Mouse (Mus musculus): Measurements from ENCODE around the gene 4930402H24Rik. TPM values are rescaled to one million over a fixed set of nuclear protein-coding genes. Genes with fewer than 3 reads are reported as not detected.

The 4930402H24Rik gene
- polyA plus RNA-seq, 1 experiment = 11.7 TPM

GRCm38 (mm10) chr2:130897856-130898255, 8.3 kb downstream of the 4930402H24Rik start:
- H3K4me3 ChIP-seq (ENCODE audit: insufficient read depth, poor library complexity, severe bottlenecking) = no peak overlapping the region
- no peak overlapping the region for H3ac ChIP-seq (ENCODE audit: control insufficient read depth, insufficient read length, low read depth)
- TF ChIP-seq MYOD1 (IDR thresholded peaks at IDR 0.05; ENCODE audit: control insufficient read depth, insufficient read length, low read depth) (no peak), MAX (IDR thresholded peaks at IDR 0.05) (no peak), CTCF (IDR thresholded peaks at IDR 0.05; ENCODE audit: control insufficient read depth, insufficient read depth, insufficient read length) (no peak), FOSL1 (IDR thresholded peaks at IDR 0.05; ENCODE audit: insufficient read depth, low read length, poor library complexity, severe bottlenecking) (no peak), USF1 (IDR thresholded peaks at IDR 0.05; ENCODE audit: low read depth) (no peak), MYOG (IDR thresholded peaks at IDR 0.05; ENCODE audit: control insufficient read depth, extremely low read depth, insufficient read length) (no peak), CEBPB (IDR thresholded peaks at IDR 0.05; ENCODE audit: low read depth) (no peak)
- H3K79me2 ChIP-seq (ENCODE audit: control insufficient read depth, insufficient read depth) = no peaks in the 10 kb centered on the region
- H3K36me3 ChIP-seq (ENCODE audit: control insufficient read depth, insufficient read depth) = peaks cover 4% of the 10 kb centered on the region
- H3K27me3 ChIP-seq (ENCODE audit: control insufficient read depth, insufficient read depth, insufficient read length) = no peaks in the 10 kb centered on the region
- no peaks in the 10 kb centered on the region for H3K79me3 ChIP-seq (ENCODE audit: low read depth)

- H3K79me2 ChIP-seq (ENCODE audit: control insufficient read depth, insufficient read depth) = no peaks in the 10 kb centered on the region
- no peak overlapping the region for H3K4me3 ChIP-seq (ENCODE audit: insufficient read depth, poor library complexity, severe bottlenecking)
- no peaks in the 10 kb centered on the region for H3K79me3 ChIP-seq (ENCODE audit: low read depth)
- H3ac ChIP-seq (ENCODE audit: control insufficient read depth, insufficient read length, low read depth) = no peak overlapping the region
- TF ChIP-seq MYOD1 (IDR thresholded peaks at IDR 0.05; ENCODE audit: control insufficient read depth, insufficient read length, low read depth) = no peak
- no peak for TF ChIP-seq CEBPB (IDR thresholded peaks at IDR 0.05; ENCODE audit: low read depth)
- TF ChIP-seq FOSL1 (IDR thresholded peaks at IDR 0.05; ENCODE audit: insufficient read depth, low read length, poor library complexity, severe bottlenecking) = no peak
- no peak for TF ChIP-seq MYOG (IDR thresholded peaks at IDR 0.05; ENCODE audit: control insufficient read depth, extremely low read depth, insufficient read length)
- no peak for TF ChIP-seq MAX (IDR thresholded peaks at IDR 0.05)
- TF ChIP-seq CTCF (IDR thresholded peaks at IDR 0.05; ENCODE audit: control insufficient read depth, insufficient read depth, insufficient read length) = no peak
- no peak for TF ChIP-seq USF1 (IDR thresholded peaks at IDR 0.05; ENCODE audit: low read depth)
- no peaks in the 10 kb centered on the region for H3K27me3 ChIP-seq (ENCODE audit: control insufficient read depth, insufficient read depth, insufficient read length)
- H3K36me3 ChIP-seq (ENCODE audit: control insufficient read depth, insufficient read depth) = peaks cover 4% of the 10 kb centered on the region
Observed at GRCm38 (mm10) chr2:130896944-130897343, 9.3 kb downstream of the 4930402H24Rik start.

- H3K79me3 ChIP-seq (ENCODE audit: low read depth) = no peaks in the 10 kb centered on the region
- no peak for TF ChIP-seq FOSL1 (IDR thresholded peaks at IDR 0.05; ENCODE audit: insufficient read depth, low read length, poor library complexity, severe bottlenecking)
- no peak for TF ChIP-seq USF1 (IDR thresholded peaks at IDR 0.05; ENCODE audit: low read depth)
- no peak for TF ChIP-seq MYOG (IDR thresholded peaks at IDR 0.05; ENCODE audit: control insufficient read depth, extremely low read depth, insufficient read length)
- TF ChIP-seq CTCF (IDR thresholded peaks at IDR 0.05; ENCODE audit: control insufficient read depth, insufficient read depth, insufficient read length) = no peak
- TF ChIP-seq MYOD1 (IDR thresholded peaks at IDR 0.05; ENCODE audit: control insufficient read depth, insufficient read length, low read depth) = no peak
- no peak for TF ChIP-seq CEBPB (IDR thresholded peaks at IDR 0.05; ENCODE audit: low read depth)
- TF ChIP-seq MAX (IDR thresholded peaks at IDR 0.05) = no peak
- H3K79me2 ChIP-seq (ENCODE audit: control insufficient read depth, insufficient read depth) = no peaks in the 10 kb centered on the region
- no peaks in the 10 kb centered on the region for H3K27me3 ChIP-seq (ENCODE audit: control insufficient read depth, insufficient read depth, insufficient read length)
- H3K36me3 ChIP-seq (ENCODE audit: control insufficient read depth, insufficient read depth) = no peaks in the 10 kb centered on the region
- H3ac ChIP-seq (ENCODE audit: control insufficient read depth, insufficient read length, low read depth) = no peak overlapping the region
- H3K4me3 ChIP-seq (ENCODE audit: insufficient read depth, poor library complexity, severe bottlenecking) = no peak overlapping the region
Observed at GRCm38 (mm10) chr2:130887456-130887855, 18.8 kb downstream of the 4930402H24Rik start.

- no peaks in the 10 kb centered on the region for H3K79me3 ChIP-seq (ENCODE audit: low read depth)
- no peak overlapping the region for H3ac ChIP-seq (ENCODE audit: control insufficient read depth, insufficient read length, low read depth)
- TF ChIP-seq CEBPB (IDR thresholded peaks at IDR 0.05; ENCODE audit: low read depth) = peak; percentile 63
- no peak for TF ChIP-seq CTCF (IDR thresholded peaks at IDR 0.05; ENCODE audit: control insufficient read depth, insufficient read depth, insufficient read length)
Observed at GRCm38 (mm10) chr2:130886983-130887382, 19.2 kb downstream of the 4930402H24Rik start.

GRCm38 (mm10) chr2:130877376-130877775, 28.8 kb downstream of the 4930402H24Rik start:
- no peak overlapping the region for H3K4me3 ChIP-seq (ENCODE audit: insufficient read depth, poor library complexity, severe bottlenecking)
- H3K36me3 ChIP-seq (ENCODE audit: control insufficient read depth, insufficient read depth) = no peaks in the 10 kb centered on the region
- no peaks in the 10 kb centered on the region for H3K79me3 ChIP-seq (ENCODE audit: low read depth)
- H3K79me2 ChIP-seq (ENCODE audit: control insufficient read depth, insufficient read depth) = no peaks in the 10 kb centered on the region
- TF ChIP-seq FOSL1 (IDR thresholded peaks at IDR 0.05; ENCODE audit: insufficient read depth, low read length, poor library complexity, severe bottlenecking) (no peak), MYOD1 (IDR thresholded peaks at IDR 0.05; ENCODE audit: control insufficient read depth, insufficient read length, low read depth) (no peak), USF1 (IDR thresholded peaks at IDR 0.05; ENCODE audit: low read depth) (no peak), CTCF (IDR thresholded peaks at IDR 0.05; ENCODE audit: control insufficient read depth, insufficient read depth, insufficient read length) (no peak), CEBPB (IDR thresholded peaks at IDR 0.05; ENCODE audit: low read depth) (no peak), MYOG (IDR thresholded peaks at IDR 0.05; ENCODE audit: control insufficient read depth, extremely low read depth, insufficient read length) (no peak), MAX (IDR thresholded peaks at IDR 0.05) (no peak)
- H3ac ChIP-seq (ENCODE audit: control insufficient read depth, insufficient read length, low read depth) = no peak overlapping the region
- no peaks in the 10 kb centered on the region for H3K27me3 ChIP-seq (ENCODE audit: control insufficient read depth, insufficient read depth, insufficient read length)

More at GRCm38 (mm10) chr2:130886983-130887382, 19.2 kb downstream of the 4930402H24Rik start:
- no peaks in the 10 kb centered on the region for H3K79me2 ChIP-seq (ENCODE audit: control insufficient read depth, insufficient read depth)
- no peaks in the 10 kb centered on the region for H3K36me3 ChIP-seq (ENCODE audit: control insufficient read depth, insufficient read depth)
- H3K27me3 ChIP-seq (ENCODE audit: control insufficient read depth, insufficient read depth, insufficient read length) = no peaks in the 10 kb centered on the region
- no peak overlapping the region for H3K4me3 ChIP-seq (ENCODE audit: insufficient read depth, poor library complexity, severe bottlenecking)

- no peaks in the 10 kb centered on the region for H3K27me3 ChIP-seq (ENCODE audit: control insufficient read depth, insufficient read depth, insufficient read length)
- H3K79me2 ChIP-seq (ENCODE audit: control insufficient read depth, insufficient read depth) = no peaks in the 10 kb centered on the region
- TF ChIP-seq CEBPB (IDR thresholded peaks at IDR 0.05; ENCODE audit: low read depth) = no peak
- TF ChIP-seq MAX (IDR thresholded peaks at IDR 0.05) = no peak
- no peak for TF ChIP-seq MYOG (IDR thresholded peaks at IDR 0.05; ENCODE audit: control insufficient read depth, extremely low read depth, insufficient read length)
- no peak for TF ChIP-seq MYOD1 (IDR thresholded peaks at IDR 0.05; ENCODE audit: control insufficient read depth, insufficient read length, low read depth)
- TF ChIP-seq USF1 (IDR thresholded peaks at IDR 0.05; ENCODE audit: low read depth) = no peak
- TF ChIP-seq FOSL1 (IDR thresholded peaks at IDR 0.05; ENCODE audit: insufficient read depth, low read length, poor library complexity, severe bottlenecking) = no peak
- TF ChIP-seq CTCF (IDR thresholded peaks at IDR 0.05; ENCODE audit: control insufficient read depth, insufficient read depth, insufficient read length) = no peak
- no peaks in the 10 kb centered on the region for H3K36me3 ChIP-seq (ENCODE audit: control insufficient read depth, insufficient read depth)
- H3K79me3 ChIP-seq (ENCODE audit: low read depth) = no peaks in the 10 kb centered on the region
- no peak overlapping the region for H3K4me3 ChIP-seq (ENCODE audit: insufficient read depth, poor library complexity, severe bottlenecking)
- no peak overlapping the region for H3ac ChIP-seq (ENCODE audit: control insufficient read depth, insufficient read length, low read depth)
Observed at GRCm38 (mm10) chr2:130870916-130871315, 35.3 kb downstream of the 4930402H24Rik start.
